Comparison of ENCODE assay signal across 11 mouse cellular contexts in the genomic region with DNA sequence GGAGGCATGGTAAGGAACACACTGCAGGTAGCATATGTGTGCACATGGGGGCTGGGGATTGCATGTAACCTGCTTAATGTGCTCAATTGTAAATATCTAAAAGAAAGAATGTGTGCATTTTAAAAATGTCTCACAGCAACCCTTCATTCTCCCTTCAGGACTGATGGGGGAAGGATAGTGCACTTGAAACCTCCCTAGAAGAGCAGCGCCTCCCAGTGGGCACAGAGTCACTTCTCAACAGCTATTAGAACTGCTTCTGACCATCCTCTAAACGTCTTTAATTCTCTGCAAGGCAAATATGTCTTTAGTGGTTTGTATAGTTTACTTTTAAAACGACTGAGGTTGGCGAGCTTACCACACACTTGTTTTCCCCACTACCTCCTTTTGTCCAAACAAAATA.
DNase-seq lines count a peak whose midpoint lies in the region; ATAC-seq and TF ChIP-seq lines count a peak whose summit lies in the region.
"Had no signal": no experiment of that assay in that cellular context is flagged by ENCODE, and none has a peak within 500 bp of the region (broad histone marks: within the 10 kb centered on the region; RNA-seq: fewer than 3 reads in every experiment).

No protein-coding gene starts in this region.

- H3K27ac ChIP-seq in hindbrain, postnatal 0 days, result no peak overlapping the region
- no peak overlapping the region for H3K27ac ChIP-seq in hindbrain, embryonic 12.5 days
- H3K27ac ChIP-seq: heart, embryonic 15.5 days had no signal

- H3K36me3 ChIP-seq in hindbrain, postnatal 0 days (ENCODE audit: insufficient read depth, low read length), result no peaks in the 10 kb centered on the region
- H3K36me3 ChIP-seq in hindbrain, embryonic 12.5 days, result no peaks in the 10 kb centered on the region
- H3K36me3 ChIP-seq: heart, embryonic 15.5 days had no signal

- H3K9ac ChIP-seq in hindbrain, postnatal 0 days (replicated peaks; ENCODE audit: low read length), result no peak overlapping the region
- no peak overlapping the region for H3K9ac ChIP-seq in hindbrain, embryonic 12.5 days
- H3K9ac ChIP-seq: heart, embryonic 15.5 days had no signal

- H3K4me3 ChIP-seq in hindbrain, postnatal 0 days (ENCODE audit: low read length), result no peak overlapping the region
- no peak overlapping the region for H3K4me3 ChIP-seq in hindbrain, embryonic 12.5 days
- H3K4me3 ChIP-seq: heart, embryonic 15.5 days had no signal

- no peak for TF ChIP-seq POLR2A in brain, embryonic 14.5 days (IDR thresholded peaks at IDR 0.05; ENCODE audit: borderline replicate concordance, extremely low read depth, insufficient read depth, insufficient read length, poor library complexity, severe bottlenecking)

- H3K27me3 ChIP-seq in hindbrain, postnatal 0 days (ENCODE audit: insufficient read depth, low read length), result no peaks in the 10 kb centered on the region
- no peaks in the 10 kb centered on the region for H3K27me3 ChIP-seq in hindbrain, embryonic 12.5 days
- H3K27me3 ChIP-seq: heart, embryonic 15.5 days had no signal

- H3K9me3 ChIP-seq in hindbrain, postnatal 0 days (ENCODE audit: low read length), result no peaks in the 10 kb centered on the region
- no peaks in the 10 kb centered on the region for H3K9me3 ChIP-seq in hindbrain, embryonic 12.5 days (replicated peaks)
- H3K9me3 ChIP-seq: heart, embryonic 15.5 days had no signal

- H3K4me2 ChIP-seq in hindbrain, postnatal 0 days (ENCODE audit: low read depth, low read length), result no peak overlapping the region
- no peak overlapping the region for H3K4me2 ChIP-seq in hindbrain, embryonic 12.5 days (replicated peaks)
- H3K4me2 ChIP-seq: heart, embryonic 15.5 days had no signal

- no peaks in the 10 kb centered on the region for H3K4me1 ChIP-seq in hindbrain, postnatal 0 days (ENCODE audit: insufficient read depth, low read length)
- H3K4me1 ChIP-seq in hindbrain, embryonic 12.5 days, result no peaks in the 10 kb centered on the region
- H3K4me1 ChIP-seq: heart, embryonic 15.5 days had no signal

- intact Hi-C loops in left cerebral cortex, postnatal 14 days (cut with DNase I), result no loop called here

- peak; percentile 33; the same call in 1 of the 2 replicates for TF ChIP-seq CTCF in hindbrain, postnatal 0 days (IDR thresholded peaks at IDR 0.05; ENCODE audit: low read depth)
- peak; percentile 4; the same call in 1 of the 2 replicates for TF ChIP-seq CTCF in brain, embryonic 14.5 days (IDR thresholded peaks at IDR 0.05; ENCODE audit: borderline replicate concordance, extremely low read depth, insufficient read depth, insufficient read length)

- DNase-seq in cerebellum, postnatal 10 days, result peak; percentile 47 to 49
- no peak for DNase-seq in cerebellum, adult 9-11 months
- DNase-seq in hindbrain, postnatal 0 days (ENCODE audit: low spot score), result no peak
- peak; percentile 3 for DNase-seq in lung, postnatal 10 days
- DNase-seq in lung, adult 18-20 months, result no peak
- DNase-seq in brain, embryonic 14.5 days (ENCODE audit: low read depth), result no peak
- no peak for DNase-seq in left cerebral cortex, postnatal 14 days (ENCODE audit: low spot score in 2 of 2)
- DNase-seq: kidney, adult 18-20 months; lung, postnatal 14 days had no signal

- 57% methylated on average over 4 of the region's 4 CpGs for WGBS in hindbrain, postnatal 0 days
- WGBS in hindbrain, embryonic 12.5 days, result 63% methylated on average over 4 of the region's 4 CpGs

- ATAC-seq in hindbrain, postnatal 0 days, result no peak
- ATAC-seq in hindbrain, embryonic 12.5 days (ENCODE audit: low FRiP score), result no peak

Comparison
In these comparisons a context has a peak if more than half of its experiments do, and no peak if none do; other contexts are left out.
1. DNase-seq: peak in cerebellum, postnatal 10 days (2 of 2) and lung, postnatal 10 days (single experiment); none in cerebellum, adult 9-11 months (single experiment), hindbrain, postnatal 0 days (single experiment), lung, adult 18-20 months (0 of 2), brain, embryonic 14.5 days (single experiment) and left cerebral cortex, postnatal 14 days (0 of 2).